Mouse (Mus musculus) lung, postnatal 0 days (tissue): ENCODE measurements around the gene Nomo1. TPM values are rescaled to one million over a fixed set of nuclear protein-coding genes. Genes with fewer than 3 reads are reported as not detected.

Source experiments
- ATAC-seq: fragments of 200-750 bp; cut with Nextera tagmentation; 2 replicates; pipeline ENCODE4 v1.8.0; 2017; ENCODE audit warnings: moderate library complexity
- DNase-seq: peaks from one replicate; pipeline ENCODE4 v3.0.0-alpha.2; 2016; ENCODE audit warnings: low spot score
- H3K27ac ChIP-seq: fragments of 300-500 bp; sonication (generic); 2 replicates; pipeline ENCODE4 v1.5.1; 2014; ENCODE audit warnings: antibody characterized with exemption, mild to moderate bottlenecking, low read length, mixed read lengths
- H3K27me3 ChIP-seq: fragments of 300-500 bp; sonication (generic); replicated peaks from 2 replicates; pipeline ENCODE4 v1.6.1; 2014; ENCODE audit warnings: low read length, mixed read lengths; ENCODE audit not compliant: insufficient read depth
- H3K36me3 ChIP-seq: fragments of 300-500 bp; sonication (generic); 2 replicates; pipeline ENCODE4 v1.6.1; 2014; ENCODE audit warnings: low read length, mixed read lengths; ENCODE audit not compliant: insufficient read depth
- H3K4me1 ChIP-seq: fragments of 300-500 bp; sonication (generic); 2 replicates; pipeline ENCODE4 v1.6.1; 2014; ENCODE audit warnings: antibody characterized with exemption, low read depth, low read length, mixed read lengths; ENCODE audit not compliant: insufficient read depth
- H3K4me2 ChIP-seq: fragments of 300-500 bp; sonication (generic); replicated peaks from 2 replicates; pipeline ENCODE4 v1.6.1; 2014; ENCODE audit warnings: low read depth, mild to moderate bottlenecking, low read length, moderate library complexity, mixed read lengths
- H3K4me3 ChIP-seq: fragments of 300-500 bp; sonication (generic); 2 replicates; pipeline ENCODE4 v1.5.1; 2014; ENCODE audit warnings: low read depth, low read length
- H3K9ac ChIP-seq: fragments of 300-500 bp; sonication (generic); replicated peaks from 2 replicates; pipeline ENCODE4 v1.6.1; 2014; ENCODE audit warnings: low read depth, mild to moderate bottlenecking
- H3K9me3 ChIP-seq: fragments of 300-500 bp; sonication (generic); 2 replicates; pipeline ENCODE4 v1.6.1; 2016; ENCODE audit warnings: low read length, mixed read lengths
- CTCF ChIP-seq: IDR thresholded peaks from 2 replicates; pipeline ENCODE4 v1.5.1; 2016; ENCODE audit warnings: antibody characterized with exemption, mild to moderate bottlenecking
- EP300 ChIP-seq: IDR thresholded peaks from 2 replicates; pipeline ENCODE4 v1.6.1; 2016; ENCODE audit warnings: antibody characterized with exemption, mild to moderate bottlenecking, control low read depth
- WGBS: fragments of 180-500 bp; shearing (Covaris S2); extraction: QIAGEN DNeasy Blood & Tissue Kit; methylation state at CpG from one replicate; pipeline ENCODE4 v1.1.7; 2014; 5-methylcytosine and 5-hydroxymethylcytosine counted together
- polyA plus RNA-seq: library from polyadenylated mRNA; unstranded; fragments of >200 nt; fragmentation: Nextera tagmentation; extraction: Ambion mirVana; gene quantifications from 2 replicates; pipeline ENCODE4 v1.2.1, GENCODE M21; 2015

Gene Nomo1
- polyA plus RNA-seq, 1 experiment from 2014 or later, result 17.8 TPM

- Histone ChIP-seq H3K27me3 (no peaks in the 10 kb centered on the region), H3K4me2 (no peak overlapping the region), H3K9me3 (no peaks in the 10 kb centered on the region), H3K36me3 (no peaks in the 10 kb centered on the region), H3K9ac (no peak overlapping the region), H3K4me3 (no peak overlapping the region), H3K4me1 (no peaks in the 10 kb centered on the region; the same call in 1 of the 2 replicates), H3K27ac (no peak overlapping the region)
- no peak for ATAC-seq
- DNase-seq, result no peak
- no peak for TF ChIP-seq CTCF
- no peak for TF ChIP-seq EP300
- WGBS, result 74% methylated on average over 10 of the region's 10 CpGs
Observed at GRCm38 (mm10) chr7:46028681-46029080, 4.8 kb upstream of the Nomo1 start.

GRCm38 (mm10) chr7:46029299-46030144 is 4.0 kb upstream of the Nomo1 start:
- H3K9me3 ChIP-seq, result no peaks in the 10 kb centered on the region
- H3K9ac ChIP-seq, result 0 out of 2 replicates have a peak overlapping the region, but pooled peaks have one; percentile 27
- H3K27ac ChIP-seq, result no peak overlapping the region
- WGBS, result 53% methylated on average over 7 of the region's 9 CpGs
- DNase-seq (peak; percentile 52), ATAC-seq (peak; percentile 3; the same call in 1 of the 2 replicates)
- peaks cover 4% of the 10 kb centered on the region; the same call in 1 of the 2 replicates for H3K4me1 ChIP-seq
- no peaks in the 10 kb centered on the region for H3K27me3 ChIP-seq
- no peak for TF ChIP-seq EP300
- TF ChIP-seq CTCF, result no peak; the same call in 1 of the 2 replicates
- H3K4me3 ChIP-seq, result no peak overlapping the region
- H3K4me2 ChIP-seq, result no peak overlapping the region; the same call in 1 of the 2 replicates
- no peaks in the 10 kb centered on the region for H3K36me3 ChIP-seq

- ATAC-seq, result peak; percentile 13
- no peak within 1 kb of the TSS for H3K27ac ChIP-seq
- no peaks in the 10 kb centered on the region for H3K9me3 ChIP-seq
- no peak for DNase-seq
- TF ChIP-seq EP300, result no peak
- TF ChIP-seq CTCF, result no peak; the same call in none of the 2 replicates
- no peaks in the 10 kb centered on the region for H3K36me3 ChIP-seq
- H3K4me2 ChIP-seq, result no peak within 1 kb of the TSS; the same call in 1 of the 2 replicates
- no peaks in the 10 kb centered on the region for H3K27me3 ChIP-seq
- H3K4me3 ChIP-seq, result no peak within 1 kb of the TSS
- H3K4me1 ChIP-seq, result peaks cover 4% of the 10 kb centered on the region; the same call in 1 of the 2 replicates
- 4% methylated on average over 11 of the region's 11 CpGs for WGBS
- 0 out of 2 replicates have a peak within 1 kb of the TSS, but pooled peaks have one; percentile 27 for H3K9ac ChIP-seq
Observed at GRCm38 (mm10) chr7:46030145-46030488, 3.4 kb upstream of the Nomo1 start, which contains the start of gene Abcc6. Abcc6 (minus strand) TSS chr7:46030302.

GRCm38 (mm10) chr7:46031075-46031474 is 2.4 kb upstream of the Nomo1 start:
- no peak for TF ChIP-seq CTCF
- no peak for TF ChIP-seq EP300
- DNase-seq, result no peak
- H3K27ac ChIP-seq, result no peak overlapping the region
- H3K4me3 ChIP-seq, result no peak overlapping the region
- H3K4me2 ChIP-seq, result no peak overlapping the region
- WGBS, result 67% methylated on average over 2 of the region's 2 CpGs
- H3K27me3 ChIP-seq, result no peaks in the 10 kb centered on the region
- H3K9ac ChIP-seq, result no peak overlapping the region
- no peak for ATAC-seq
- peaks cover 4% of the 10 kb centered on the region; the same call in 1 of the 2 replicates for H3K4me1 ChIP-seq
- no peaks in the 10 kb centered on the region for H3K36me3 ChIP-seq
- H3K9me3 ChIP-seq, result no peaks in the 10 kb centered on the region

GRCm38 (mm10) chr7:46033870-46034337 is 406 bp downstream of the Nomo1 start:
- no peaks in the 10 kb centered on the region for H3K27me3 ChIP-seq
- H3K4me3 ChIP-seq, result peak overlapping the region; percentile 80
- no peaks in the 10 kb centered on the region for H3K36me3 ChIP-seq
- no peak overlapping the region for H3K27ac ChIP-seq
- H3K4me1 ChIP-seq, result peaks cover 4% of the 10 kb centered on the region; the same call in 1 of the 2 replicates
- DNase-seq (no peak), ATAC-seq (no peak)
- peak overlapping the region; percentile 71 for H3K9ac ChIP-seq
- TF ChIP-seq EP300 (no peak), CTCF (no peak)
- H3K4me2 ChIP-seq, result peak overlapping the region; percentile 98
- WGBS, result 3% methylated on average over 24 of the region's 35 CpGs
- H3K9me3 ChIP-seq, result no peaks in the 10 kb centered on the region

- no peaks in the 10 kb centered on the region for H3K36me3 ChIP-seq
- DNase-seq (no peak), ATAC-seq (no peak)
- no peak overlapping the region for H3K9ac ChIP-seq
- TF ChIP-seq CTCF, result no peak
- no peak for TF ChIP-seq EP300
- no peaks in the 10 kb centered on the region for H3K9me3 ChIP-seq
- H3K4me2 ChIP-seq, result no peak overlapping the region
- H3K4me3 ChIP-seq, result no peak overlapping the region
- peaks cover 4% of the 10 kb centered on the region; the same call in 1 of the 2 replicates for H3K4me1 ChIP-seq
- H3K27ac ChIP-seq, result no peak overlapping the region
- no peaks in the 10 kb centered on the region for H3K27me3 ChIP-seq
- 62% methylated on average over 2 of the region's 2 CpGs for WGBS
Observed at GRCm38 (mm10) chr7:46034991-46035390, 1.5 kb downstream of the Nomo1 start.
